Mouse (Mus musculus) 3T3-L1 (cell line): Measurements from ENCODE around the gene Il18.

Source experiments
- DNase-seq: peaks from one replicate; pipeline ENCODE4 v3.0.0-alpha.2; 2015; ENCODE audit warnings: low read depth, low spot score

Gene Il18

DNA sequence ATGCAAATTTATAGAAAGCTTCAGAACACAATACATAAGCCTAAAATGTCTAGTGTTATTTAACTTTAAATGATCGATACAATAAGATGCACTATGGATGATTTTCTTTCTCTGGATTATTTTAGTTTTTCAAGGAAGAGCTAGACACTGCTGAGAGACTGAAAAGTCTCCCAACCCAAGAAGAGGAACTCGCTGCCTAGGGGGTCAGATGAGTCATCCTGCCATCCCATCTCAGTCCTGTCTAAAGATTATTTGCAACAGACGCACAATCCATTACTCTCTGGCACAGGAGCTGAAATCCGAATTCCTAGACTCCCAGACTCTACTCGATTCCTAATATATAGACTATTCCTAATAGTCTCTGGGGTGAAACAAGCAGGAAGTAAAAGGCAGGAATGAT is 2.4 kb upstream of the Il18 start:
- DNase-seq = peak; percentile 47

- DNase-seq = no peak
Observed at GRCm38 (mm10) chr9:50553547-50553946, 1.1 kb upstream of the Il18 start.

- DNase-seq = no peak
Observed at GRCm38 (mm10) chr9:50555094-50555446, 443 bp downstream of the Il18 start, which contains the start of gene Bco2. Gene Bco2 (minus strand): TSS chr9:50555181.

DNA sequence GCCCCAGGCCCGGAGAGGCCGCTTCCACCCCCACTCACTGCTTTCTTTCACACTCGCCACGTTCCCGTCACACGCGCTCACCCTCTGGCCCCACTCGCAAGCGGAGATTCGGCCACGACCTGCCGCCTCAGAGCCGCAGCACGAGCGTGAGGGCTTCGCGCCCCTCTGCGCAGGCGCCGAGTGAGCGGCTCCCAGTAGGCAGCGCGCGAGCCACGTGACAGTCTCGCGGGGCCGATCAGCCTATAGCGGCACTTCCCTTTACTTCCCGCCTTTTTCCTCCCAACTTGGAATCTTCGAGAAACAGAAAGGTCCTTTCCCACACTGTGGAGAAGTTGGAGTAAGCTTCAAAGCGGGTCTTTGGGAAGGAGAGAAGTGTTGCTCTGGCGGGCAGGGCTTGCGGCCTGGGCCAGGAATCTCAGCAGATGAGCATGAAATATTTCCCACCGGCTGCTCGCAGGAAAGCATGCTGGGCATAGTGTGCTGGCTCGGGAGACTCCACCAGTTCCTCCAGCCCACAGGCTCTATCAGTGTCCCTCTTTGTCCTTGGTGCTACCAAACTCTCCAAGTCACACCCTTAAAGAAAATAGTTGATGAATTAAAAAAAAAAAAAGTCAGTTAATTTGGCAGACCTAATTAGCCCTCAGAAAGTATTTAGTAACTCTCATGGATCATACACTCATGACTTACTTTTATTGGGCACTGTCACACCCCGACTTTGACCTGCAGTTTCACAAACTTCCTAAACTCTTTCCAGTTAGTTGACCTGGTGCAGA is 6.7 kb downstream of the Il18 start, which contains the start of gene Tex12:
Gene Tex12, minus strand, starts transcription at position 181 of the 773 bp plus-strand sequence.
- no peak for DNase-seq

- no peak for DNase-seq
Observed at GRCm38 (mm10) chr9:50561918-50562360, 7.3 kb downstream of the Il18 start.

GRCm38 (mm10) chr9:50565173-50565572 is 10.5 kb downstream of the Il18 start:
- peak; percentile 84 for DNase-seq

DNA sequence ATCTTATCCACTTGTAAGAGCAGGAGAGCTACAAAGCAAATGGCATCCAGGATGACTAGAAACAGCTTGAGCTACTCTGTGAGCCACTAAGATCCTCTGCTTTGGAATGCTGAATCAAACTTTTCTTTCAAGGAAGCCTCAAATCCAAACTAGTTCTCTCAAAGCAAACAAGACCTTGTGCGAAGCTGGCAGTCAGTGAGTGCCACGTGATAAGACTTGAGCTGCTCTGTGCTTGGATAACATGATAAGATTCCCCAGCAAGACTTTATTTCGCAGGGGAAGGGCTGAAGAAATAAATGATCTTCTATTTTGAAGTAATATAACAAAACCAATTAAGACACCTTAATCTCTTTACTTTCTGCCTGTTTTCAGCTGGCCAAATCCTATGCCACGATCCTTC is 11.3 kb downstream of the Il18 start:
- DNase-seq = no peak

- no peak for DNase-seq
Observed at GRCm38 (mm10) chr9:50567372-50567771, 12.7 kb downstream of the Il18 start.

DNA sequence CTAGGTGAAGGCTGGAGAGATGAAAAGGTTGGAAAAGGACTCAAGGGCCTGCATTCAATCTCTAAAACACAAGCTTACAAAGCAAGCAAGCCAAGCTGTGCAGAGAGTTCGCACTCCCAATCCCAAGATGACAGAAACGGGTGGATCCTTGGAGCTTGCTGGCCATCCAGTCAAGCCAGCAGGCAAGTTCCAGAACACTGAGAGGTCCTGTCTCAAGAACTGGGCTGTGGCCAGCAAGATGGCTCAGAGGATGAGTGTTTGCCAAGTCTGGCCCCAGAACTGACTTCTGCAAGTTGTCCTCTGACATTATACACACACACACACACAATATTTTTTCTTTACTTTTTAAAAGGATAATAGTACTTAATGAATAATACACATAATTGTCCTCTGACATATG is 13.3 kb downstream of the Il18 start:
- DNase-seq = peak; percentile 50

DNA sequence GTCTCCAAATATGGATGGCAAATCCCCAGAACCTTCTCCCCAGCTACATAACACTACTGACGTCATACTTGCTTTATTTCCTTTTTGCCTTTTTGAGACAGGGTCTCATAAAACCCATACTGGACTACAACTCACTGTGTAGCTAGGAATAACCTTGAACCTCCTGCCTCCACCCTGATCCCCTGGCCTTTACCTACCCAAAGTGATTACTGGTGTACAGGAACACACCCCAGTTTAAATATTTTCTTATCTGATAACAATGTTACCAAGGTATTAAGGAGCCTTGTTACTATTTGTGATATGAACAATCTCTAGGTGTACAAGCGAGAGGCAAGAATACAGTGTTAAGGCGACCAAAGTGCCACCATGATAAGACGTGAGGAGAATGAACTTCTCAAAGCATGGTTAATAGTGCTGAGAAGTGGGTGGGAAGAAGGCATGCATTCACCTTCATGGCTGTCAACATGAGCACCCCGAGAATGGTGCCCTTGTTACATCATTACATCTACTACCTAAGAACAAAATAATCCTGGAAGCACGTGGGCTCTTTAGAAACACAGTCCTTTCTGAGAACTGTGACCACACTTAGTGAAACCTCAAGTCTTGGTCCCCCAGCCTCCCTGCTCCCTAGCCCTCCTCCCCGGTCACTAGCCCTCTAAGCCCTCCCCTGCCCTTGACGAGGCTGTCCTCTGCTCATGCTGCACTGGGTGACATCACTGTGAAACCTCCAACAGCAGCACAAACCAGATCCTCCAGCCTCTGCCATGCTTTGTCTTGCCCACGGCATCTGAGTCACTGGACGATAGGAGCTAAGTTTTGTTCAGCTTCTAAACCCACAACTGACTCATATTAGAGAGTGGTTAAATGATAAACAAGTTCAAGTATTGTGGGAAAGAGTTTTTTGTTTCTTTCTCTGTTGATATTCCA is 15.2 kb downstream of the Il18 start:
- peak; percentile 85 for DNase-seq

- DNase-seq = no peak
Observed at GRCm38 (mm10) chr9:50580370-50580769, 25.7 kb downstream of the Il18 start.

GRCm38 (mm10) chr9:50585145-50585818 is 30.7 kb downstream of the Il18 start:
- no peak for DNase-seq

DNA sequence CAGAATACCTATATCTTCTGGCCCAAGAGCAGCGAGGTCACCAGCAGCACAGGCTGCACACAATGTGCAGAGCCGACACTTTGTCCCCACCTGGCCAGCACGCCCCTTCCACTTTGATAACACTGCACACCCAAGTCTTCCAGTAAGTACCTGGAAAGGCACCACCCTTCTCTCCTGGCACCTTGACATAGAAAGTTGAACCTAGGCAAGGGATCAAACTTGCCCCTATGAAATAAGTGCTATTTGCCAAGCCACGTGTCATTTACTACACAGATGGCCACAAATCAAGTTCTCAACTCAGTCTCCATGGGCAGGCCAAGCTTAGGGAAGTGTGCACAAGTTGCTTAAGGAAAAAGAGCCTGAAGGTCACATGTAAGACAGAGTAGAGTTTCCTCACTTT is 32.3 kb downstream of the Il18 start:
- no peak for DNase-seq

- DNase-seq = peak; percentile 77
Observed at GRCm38 (mm10) chr9:50590856-50591518, 36.4 kb downstream of the Il18 start.

DNA sequence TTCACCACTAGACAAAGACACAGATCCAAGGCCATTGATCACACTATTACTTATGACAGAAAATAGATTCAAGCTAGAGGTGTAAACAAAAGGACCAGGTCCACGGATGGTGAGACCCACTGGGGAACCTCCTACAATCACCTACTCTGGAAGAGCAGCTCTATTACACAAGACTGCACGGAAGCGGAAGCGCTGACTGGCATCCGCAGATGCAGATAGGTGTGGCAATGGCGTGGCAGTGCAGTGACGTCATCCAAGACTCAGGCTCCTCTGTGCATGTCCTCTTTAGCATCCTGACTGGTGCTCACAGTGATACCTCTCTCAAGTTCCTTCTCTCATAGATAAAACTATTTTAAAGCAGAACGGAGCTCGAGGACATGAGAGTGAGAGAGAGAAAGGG is 38.3 kb downstream of the Il18 start:
- DNase-seq = no peak

- DNase-seq = peak; percentile 60
Observed at GRCm38 (mm10) chr9:50593544-50593943, 38.9 kb downstream of the Il18 start.

- no peak for DNase-seq
Observed at GRCm38 (mm10) chr9:50594794-50595417, 40.3 kb downstream of the Il18 start.

DNA sequence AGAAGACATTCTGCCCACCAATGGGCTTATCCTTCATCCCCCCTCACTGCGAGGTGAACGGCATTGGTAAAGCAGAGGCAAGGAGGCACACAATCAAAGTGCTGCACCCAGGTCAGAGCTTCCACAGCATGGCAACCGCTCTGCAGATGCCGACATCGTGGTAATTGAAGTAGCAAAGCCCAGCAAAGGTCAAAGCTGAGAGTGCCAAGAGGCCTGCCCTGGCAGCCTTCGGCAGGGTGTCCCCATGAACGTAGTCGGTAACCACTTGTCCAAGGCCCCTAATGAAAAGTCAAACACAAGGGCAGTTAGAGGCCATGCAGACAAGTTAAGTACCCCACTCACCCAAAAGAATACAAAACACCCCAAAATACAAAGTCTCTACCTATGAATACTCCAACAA is 42.3 kb downstream of the Il18 start:
- DNase-seq = no peak

DNA sequence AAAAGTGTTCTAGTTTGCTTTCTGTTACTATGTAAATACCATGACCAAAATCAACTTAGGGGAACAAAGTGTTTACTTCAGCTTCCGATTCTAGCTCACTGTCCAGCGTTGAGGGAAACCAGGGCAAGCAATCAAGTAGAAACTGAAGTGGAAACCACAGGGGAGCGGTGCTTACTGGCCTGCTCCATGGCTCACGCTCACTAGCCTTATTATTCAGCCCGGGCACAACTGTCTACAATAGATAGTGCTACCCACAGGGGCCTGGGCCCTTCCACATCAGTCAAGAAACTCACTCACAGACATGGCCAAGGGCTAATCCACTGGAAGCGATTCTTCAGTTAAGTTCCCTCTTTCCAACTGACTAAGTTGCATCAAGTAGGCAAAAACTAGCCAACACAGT is 46.9 kb downstream of the Il18 start:
- DNase-seq = no peak

DNA sequence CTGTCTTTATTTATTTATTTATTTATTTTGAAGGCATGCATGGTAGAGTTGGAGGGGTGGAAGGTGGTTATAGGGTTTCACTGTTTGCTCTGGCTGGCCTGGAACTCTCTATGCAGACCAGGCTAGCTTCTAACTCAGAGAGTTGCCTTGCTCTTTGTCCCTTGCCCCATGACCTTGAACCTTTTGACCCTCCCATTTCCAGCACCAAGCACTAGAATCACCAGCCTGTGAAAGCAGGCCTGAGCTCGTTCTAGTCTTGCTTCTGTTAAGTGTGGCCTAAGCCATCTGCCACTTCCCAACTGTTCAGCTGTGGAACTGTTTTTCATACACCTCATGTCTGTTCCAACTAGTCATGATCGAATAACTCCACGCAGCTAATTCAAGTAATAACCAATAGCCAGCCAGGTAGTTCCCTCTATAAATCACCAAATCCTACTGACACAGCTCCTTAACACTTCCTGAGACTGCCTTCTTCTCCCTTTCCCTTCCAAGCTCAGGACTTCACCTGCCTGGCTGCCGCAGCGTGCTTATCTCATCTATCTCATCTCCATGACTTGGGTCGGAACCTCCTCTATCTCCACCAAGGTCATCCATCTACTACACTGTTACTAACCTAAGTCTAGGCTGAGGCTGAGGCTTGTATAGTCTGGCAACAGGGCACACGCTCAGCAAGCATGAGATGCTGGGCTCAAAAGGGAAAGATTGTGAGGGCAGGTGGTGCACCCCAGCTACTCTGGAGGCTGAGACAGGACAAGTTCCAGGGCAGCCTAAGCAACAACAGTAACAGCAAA is 47.6 kb downstream of the Il18 start:
- DNase-seq = no peak
